Mouse (Mus musculus) lung, postnatal 0 days (tissue): Measurements from ENCODE around the gene Cyp1b1. TPM values are rescaled to one million over a fixed set of nuclear protein-coding genes. Genes with fewer than 3 reads are reported as not detected.

Experiments
- ATAC-seq: fragments of 200-750 bp; cut with Nextera tagmentation; 2 replicates; pipeline ENCODE4 v1.8.0; 2017; ENCODE audit warnings: moderate library complexity
- DNase-seq: peaks from one replicate; pipeline ENCODE4 v3.0.0-alpha.2; 2016; ENCODE audit warnings: low spot score
- H3K27ac ChIP-seq: fragments of 300-500 bp; sonication (generic); 2 replicates; pipeline ENCODE4 v1.5.1; 2014; ENCODE audit warnings: antibody characterized with exemption, mild to moderate bottlenecking, low read length, mixed read lengths
- H3K27me3 ChIP-seq: fragments of 300-500 bp; sonication (generic); replicated peaks from 2 replicates; pipeline ENCODE4 v1.6.1; 2014; ENCODE audit warnings: low read length, mixed read lengths; ENCODE audit not compliant: insufficient read depth
- H3K36me3 ChIP-seq: fragments of 300-500 bp; sonication (generic); 2 replicates; pipeline ENCODE4 v1.6.1; 2014; ENCODE audit warnings: low read length, mixed read lengths; ENCODE audit not compliant: insufficient read depth
- H3K4me1 ChIP-seq: fragments of 300-500 bp; sonication (generic); 2 replicates; pipeline ENCODE4 v1.6.1; 2014; ENCODE audit warnings: antibody characterized with exemption, low read depth, low read length, mixed read lengths; ENCODE audit not compliant: insufficient read depth
- H3K4me2 ChIP-seq: fragments of 300-500 bp; sonication (generic); replicated peaks from 2 replicates; pipeline ENCODE4 v1.6.1; 2014; ENCODE audit warnings: low read depth, mild to moderate bottlenecking, low read length, moderate library complexity, mixed read lengths
- H3K4me3 ChIP-seq: fragments of 300-500 bp; sonication (generic); 2 replicates; pipeline ENCODE4 v1.5.1; 2014; ENCODE audit warnings: low read depth, low read length
- H3K9ac ChIP-seq: fragments of 300-500 bp; sonication (generic); replicated peaks from 2 replicates; pipeline ENCODE4 v1.6.1; 2014; ENCODE audit warnings: low read depth, mild to moderate bottlenecking
- H3K9me3 ChIP-seq: fragments of 300-500 bp; sonication (generic); 2 replicates; pipeline ENCODE4 v1.6.1; 2016; ENCODE audit warnings: low read length, mixed read lengths
- CTCF ChIP-seq: IDR thresholded peaks from 2 replicates; pipeline ENCODE4 v1.5.1; 2016; ENCODE audit warnings: antibody characterized with exemption, mild to moderate bottlenecking
- EP300 ChIP-seq: IDR thresholded peaks from 2 replicates; pipeline ENCODE4 v1.6.1; 2016; ENCODE audit warnings: antibody characterized with exemption, mild to moderate bottlenecking, control low read depth
- WGBS: fragments of 180-500 bp; shearing (Covaris S2); extraction: QIAGEN DNeasy Blood & Tissue Kit; methylation state at CpG from one replicate; pipeline ENCODE4 v1.1.7; 2014; 5-methylcytosine and 5-hydroxymethylcytosine counted together
- polyA plus RNA-seq: library from polyadenylated mRNA; unstranded; fragments of >200 nt; fragmentation: Nextera tagmentation; extraction: Ambion mirVana; gene quantifications from 2 replicates; pipeline ENCODE4 v1.2.1, GENCODE M21; 2015

The Cyp1b1 gene
- polyA plus RNA-seq, result 1.7 and 1.9 TPM in 2 replicates

DNA sequence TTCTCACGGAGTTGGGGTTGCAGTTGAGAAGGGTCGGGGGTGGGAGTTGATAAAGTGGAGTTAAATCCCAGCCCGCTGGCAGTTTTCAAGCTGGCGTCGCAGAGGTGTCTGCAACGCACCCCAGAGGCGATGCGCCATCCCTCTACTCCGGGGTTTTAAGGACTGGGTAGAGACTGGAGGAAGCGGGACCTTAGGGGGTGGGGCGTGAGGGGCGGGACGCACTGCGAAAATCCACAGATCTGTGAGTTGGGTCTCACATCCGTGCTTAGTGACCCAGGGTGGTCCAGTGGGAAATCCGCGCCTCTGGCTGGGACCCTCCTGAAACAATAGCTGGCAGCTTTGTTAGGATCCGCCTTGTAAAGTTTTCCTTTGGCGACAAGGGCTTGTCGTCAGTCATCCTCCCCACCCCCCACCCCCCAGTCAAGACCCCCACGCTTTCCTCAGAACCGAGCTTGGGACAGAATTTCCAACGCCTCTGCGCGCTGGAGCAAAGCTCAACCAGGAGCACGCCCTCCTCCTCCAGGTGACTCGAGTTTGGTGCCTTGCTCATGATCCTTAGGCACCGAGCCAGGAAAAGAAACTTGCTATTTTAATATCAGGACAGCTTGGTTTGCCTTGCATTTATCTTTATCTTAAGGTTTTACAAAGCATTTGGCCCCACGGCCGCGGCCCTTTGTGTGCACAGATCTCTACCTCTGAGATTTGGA is at the start of gene Cyp1b1:
TSS of gene Cyp1b1 (minus strand) at position 131 of the 707 bp plus-strand sequence.
- H3K27ac ChIP-seq, result no peak within 1 kb of the TSS
- peak within 1 kb of the TSS; percentile 36 for H3K4me3 ChIP-seq
- peak within 1 kb of the TSS; percentile 65 for H3K4me2 ChIP-seq
- no peak for TF ChIP-seq CTCF
- no peak for TF ChIP-seq EP300
- no peaks in the 10 kb centered on the region for H3K9me3 ChIP-seq
- 0 out of 2 replicates have a peak within 1 kb of the TSS, but pooled peaks have one; percentile 1 for H3K9ac ChIP-seq
- under 1% methylated on average over 31 of the region's 31 CpGs for WGBS
- H3K36me3 ChIP-seq, result no peaks in the 10 kb centered on the region
- H3K27me3 ChIP-seq, result peaks cover 29% of the 10 kb centered on the region
- DNase-seq, result peak; percentile 24
- peaks cover 22% of the 10 kb centered on the region; the same call in 1 of the 2 replicates for H3K4me1 ChIP-seq
- peak; percentile 25; the same call in 1 of the 2 replicates for ATAC-seq

DNA sequence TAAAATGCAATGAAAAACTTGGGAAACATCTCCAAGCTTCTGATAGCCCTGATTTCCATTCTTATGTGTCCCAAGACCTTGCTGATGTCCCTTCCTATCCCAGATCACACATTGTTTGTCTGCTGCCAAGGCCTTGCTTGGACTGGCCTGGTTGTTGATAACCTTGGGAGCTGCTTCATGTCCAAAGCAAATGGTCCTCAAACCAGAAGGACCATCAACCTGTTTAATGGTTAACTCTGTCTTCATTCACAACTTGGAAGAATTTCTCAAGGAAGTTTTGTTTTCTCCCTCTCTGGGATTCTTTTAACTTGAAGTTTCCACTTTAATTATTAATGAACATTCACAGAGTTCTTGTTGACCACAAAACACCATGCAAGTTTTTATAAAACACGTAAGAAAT is 47.0 kb upstream of the Cyp1b1 start:
- ATAC-seq (no peak), DNase-seq (peak; percentile 52)
- no peak overlapping the region for H3K4me3 ChIP-seq
- H3K4me2 ChIP-seq, result no peak overlapping the region
- no peaks in the 10 kb centered on the region for H3K4me1 ChIP-seq
- no peak overlapping the region for H3K9ac ChIP-seq
- TF ChIP-seq EP300, result no peak
- no peak for TF ChIP-seq CTCF
- no peak overlapping the region for H3K27ac ChIP-seq
- H3K27me3 ChIP-seq, result no peaks in the 10 kb centered on the region
- no peaks in the 10 kb centered on the region for H3K36me3 ChIP-seq
- H3K9me3 ChIP-seq, result no peaks in the 10 kb centered on the region
- 51% methylated on average over 1 of the region's 1 CpGs for WGBS

DNA sequence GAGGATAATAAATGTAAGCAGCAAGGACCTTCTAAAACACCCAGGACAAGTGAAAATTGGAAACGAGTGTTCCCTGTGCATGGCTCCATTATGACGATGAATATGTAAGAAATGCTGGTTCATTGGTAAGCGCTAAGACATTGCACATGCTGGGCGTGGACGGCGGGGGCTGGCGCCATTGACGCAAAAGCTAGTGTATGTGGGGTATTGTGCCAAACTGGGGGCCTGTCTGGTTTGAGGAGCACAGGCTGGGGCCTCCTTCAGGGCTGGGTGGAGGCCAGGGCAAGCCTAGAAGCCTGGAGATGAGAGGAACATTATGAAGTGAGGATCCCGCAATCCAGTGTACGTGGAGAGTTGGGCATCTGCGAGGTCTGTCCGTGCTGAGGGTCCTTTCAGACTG is 39.0 kb upstream of the Cyp1b1 start:
- Histone ChIP-seq H3K27me3 (no peaks in the 10 kb centered on the region), H3K4me3 (no peak overlapping the region), H3K27ac (no peak overlapping the region), H3K4me1 (no peaks in the 10 kb centered on the region), H3K36me3 (no peaks in the 10 kb centered on the region), H3K9ac (no peak overlapping the region), H3K9me3 (no peaks in the 10 kb centered on the region), H3K4me2 (no peak overlapping the region)
- 86% methylated on average over 12 of the region's 12 CpGs for WGBS
- ATAC-seq, result peak; percentile 26; the same call in 1 of the 2 replicates
- DNase-seq, result no peak
- no peak for TF ChIP-seq EP300
- TF ChIP-seq CTCF, result no peak

DNA sequence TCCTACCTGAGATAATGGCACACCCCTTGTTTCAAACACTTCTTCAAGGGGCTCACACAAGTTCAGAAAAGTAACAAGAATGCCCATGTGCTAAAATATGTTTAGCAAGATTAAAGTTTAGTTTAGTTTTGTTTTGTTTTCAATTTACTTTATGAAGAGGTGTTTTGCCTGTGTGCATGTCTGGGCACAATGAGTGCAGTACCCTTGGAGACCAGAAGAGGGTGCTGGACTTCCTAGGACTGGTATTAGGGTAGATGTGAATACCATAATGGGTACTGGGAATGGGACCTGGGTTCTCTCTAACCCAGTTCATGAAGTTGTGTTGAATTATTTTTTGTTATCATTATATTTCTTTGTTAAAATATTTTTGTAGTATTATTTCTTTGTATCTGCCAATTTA is 38.0 kb upstream of the Cyp1b1 start:
- Histone ChIP-seq H3K4me1 (no peaks in the 10 kb centered on the region), H3K27ac (no peak overlapping the region), H3K27me3 (no peaks in the 10 kb centered on the region), H3K36me3 (no peaks in the 10 kb centered on the region), H3K4me3 (no peak overlapping the region), H3K4me2 (no peak overlapping the region), H3K9ac (no peak overlapping the region), H3K9me3 (no peaks in the 10 kb centered on the region)
- TF ChIP-seq EP300 (no peak), CTCF (peak; percentile 56)
- no peak for ATAC-seq
- no peak for DNase-seq

DNA sequence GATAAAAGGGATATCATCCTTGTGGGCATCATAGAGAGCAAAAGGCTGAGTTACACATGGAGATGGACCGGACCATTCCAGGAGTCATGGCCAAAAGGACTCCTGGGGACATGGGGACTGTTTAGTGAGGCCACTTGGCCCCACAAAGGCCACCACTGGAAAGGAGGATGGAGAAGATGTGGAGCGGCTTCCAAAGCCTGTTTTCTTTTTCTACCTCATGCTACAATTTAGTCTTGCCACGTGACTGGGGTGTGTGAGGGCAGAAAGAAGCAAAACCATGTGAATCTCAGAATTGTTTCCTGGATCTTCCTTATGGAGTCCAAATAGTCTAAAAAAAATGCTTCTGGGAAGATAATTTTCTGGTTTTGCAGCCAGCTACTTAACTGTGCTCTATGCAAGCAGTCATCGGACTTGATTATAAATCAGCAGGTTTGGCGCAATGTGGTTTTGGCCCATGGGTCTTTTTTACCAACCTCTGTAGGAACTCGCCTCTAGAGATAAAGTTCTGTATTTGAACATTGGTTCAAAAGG is 36.9 kb upstream of the Cyp1b1 start:
- WGBS, result 67% methylated on average over 6 of the region's 6 CpGs
- Histone ChIP-seq H3K36me3 (no peaks in the 10 kb centered on the region), H3K4me2 (no peak overlapping the region), H3K9ac (no peak overlapping the region), H3K9me3 (no peaks in the 10 kb centered on the region), H3K4me3 (no peak overlapping the region), H3K4me1 (no peaks in the 10 kb centered on the region), H3K27ac (no peak overlapping the region), H3K27me3 (no peaks in the 10 kb centered on the region)
- TF ChIP-seq EP300 (no peak), CTCF (no peak)
- DNase-seq, result no peak
- no peak for ATAC-seq

DNA sequence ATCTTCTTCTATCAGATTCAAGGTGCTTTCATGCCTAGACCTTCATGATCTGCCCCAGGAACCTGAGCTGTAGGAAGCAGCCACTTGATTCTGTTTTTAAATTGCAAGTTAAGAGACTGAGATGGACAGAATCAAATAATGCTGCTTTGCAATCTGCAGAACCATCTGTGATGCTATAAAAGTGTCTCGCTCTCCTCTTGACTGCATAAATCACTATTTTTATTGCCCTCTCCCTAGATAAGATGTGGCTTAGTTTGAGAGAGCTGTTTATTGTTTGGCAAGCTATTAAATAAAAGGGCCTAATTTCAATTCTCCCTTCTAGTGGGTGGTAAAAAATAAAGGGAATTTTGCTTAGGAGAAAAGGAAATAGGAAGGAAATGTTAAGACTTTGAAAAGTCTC is 34.8 kb upstream of the Cyp1b1 start:
- WGBS, result 92% methylated on average over 1 of the region's 1 CpGs
- Histone ChIP-seq H3K4me3 (no peak overlapping the region), H3K9me3 (no peaks in the 10 kb centered on the region), H3K4me1 (no peaks in the 10 kb centered on the region), H3K36me3 (no peaks in the 10 kb centered on the region), H3K4me2 (no peak overlapping the region), H3K27me3 (no peaks in the 10 kb centered on the region), H3K9ac (no peak overlapping the region), H3K27ac (no peak overlapping the region)
- ATAC-seq, result no peak
- no peak for TF ChIP-seq CTCF
- no peak for TF ChIP-seq EP300
- no peak for DNase-seq
